Mouse (Mus musculus) G1E (cell line): ENCODE measurements at regions not wholly inside any gene's neighbourhood (a gene's known extent, or its start where the extent isn't known, plus 50 kb on each side); places are given as distances from the start of the nearest gene placed in this dataset.
"Not testable (repeated sequence)": the region's sequence is repeated elsewhere in the genome, so short reads cannot be mapped to it uniquely, and the experiment has no call there.

Experiments used
- ATAC-seq: 2 replicates; pipeline ENCODE4 v1.8.0; 2016; ENCODE audit warnings: mild to moderate bottlenecking; ENCODE audit not compliant: insufficient number of reproducible peaks, poor library complexity, low FRiP score, severe bottlenecking; ENCODE audit errors: extremely low read depth
- DNase-seq: peaks from one replicate; pipeline ENCODE4 v3.0.0; 2012; ENCODE audit warnings: low spot score
- H3K27me3 ChIP-seq: 2 replicates; pipeline ENCODE4 v1.6.1; 2012; ENCODE audit warnings: mild to moderate bottlenecking, low read length, inconsistent platforms; ENCODE audit not compliant: insufficient read depth
- H3K36me3 ChIP-seq: replicated peaks from 2 replicates; pipeline ENCODE3; 2012; ENCODE audit warnings: mild to moderate bottlenecking, inconsistent platforms
- H3K4me1 ChIP-seq: 2 replicates; pipeline ENCODE4 v1.6.1; 2012; ENCODE audit warnings: low read depth, low read length, inconsistent platforms, mixed read lengths; ENCODE audit not compliant: insufficient read depth
- H3K4me3 ChIP-seq: 2 replicates; pipeline ENCODE4 v1.5.1; 2012; ENCODE audit warnings: low read depth, mild to moderate bottlenecking, inconsistent platforms, low read length, moderate library complexity, mixed read lengths
- H3K9me3 ChIP-seq: replicated peaks from 2 replicates; pipeline ENCODE4 v1.6.1; 2012; ENCODE audit warnings: inconsistent platforms
- CTCF ChIP-seq: IDR thresholded peaks from 2 replicates; pipeline ENCODE4 v1.5.1; 2012; ENCODE audit warnings: low read depth, low read length, inconsistent platforms, mixed read lengths
- GATA1 ChIP-seq: IDR thresholded peaks from 2 replicates; pipeline ENCODE4 v1.6.1; 2012; ENCODE audit warnings: borderline replicate concordance, low read length, inconsistent platforms, mixed read lengths
- GATA2 ChIP-seq: IDR thresholded peaks from 2 replicates; pipeline ENCODE4 v1.6.1; 2012; ENCODE audit warnings: low read depth, low read length, inconsistent platforms, borderline replicate concordance
- POLR2AphosphoS5 ChIP-seq: IDR thresholded peaks from 2 replicates; pipeline ENCODE4 v1.6.1; 2012; ENCODE audit warnings: low read depth, low read length, inconsistent platforms; ENCODE audit not compliant: insufficient replicate concordance
- TAL1 ChIP-seq: conservative IDR thresholded peaks from 2 replicates; pipeline ENCODE4 v1.6.1; 2012; ENCODE audit warnings: low read depth, low read length, inconsistent platforms, mixed read lengths

- no peaks in the 10 kb centered on the region for H3K27me3 ChIP-seq
- no peaks in the 10 kb centered on the region for H3K4me1 ChIP-seq
- DNase-seq (no peak), ATAC-seq (no peak)
- no peaks in the 10 kb centered on the region for H3K36me3 ChIP-seq
- peaks cover 65% of the 10 kb centered on the region for H3K9me3 ChIP-seq
- no peak for TF ChIP-seq POLR2AphosphoS5
- no peak for TF ChIP-seq GATA1
- TF ChIP-seq CTCF, result no peak
- no peak for TF ChIP-seq GATA2
- no peak for TF ChIP-seq TAL1
- H3K4me3 ChIP-seq, result no peak overlapping the region
Observed at GRCm38 (mm10) chr7:138719608-138720007, 126.3 kb upstream of the Ppp2r2d start.

- H3K4me3 ChIP-seq, result no peak overlapping the region
- H3K27me3 ChIP-seq, result no peaks in the 10 kb centered on the region
- no peak for DNase-seq
- H3K36me3 ChIP-seq, result no peaks in the 10 kb centered on the region
- ATAC-seq, result no peak
- H3K4me1 ChIP-seq, result no peaks in the 10 kb centered on the region
- peaks cover 65% of the 10 kb centered on the region for H3K9me3 ChIP-seq
- no peak for TF ChIP-seq GATA2
- no peak for TF ChIP-seq CTCF
- no peak for TF ChIP-seq TAL1
- TF ChIP-seq POLR2AphosphoS5, result no peak
- TF ChIP-seq GATA1, result no peak
Observed at GRCm38 (mm10) chr7:138719115-138719514, 126.8 kb upstream of the Ppp2r2d start.

- H3K4me1 ChIP-seq, result no peaks in the 10 kb centered on the region
- H3K4me3 ChIP-seq, result no peak overlapping the region
- H3K9me3 ChIP-seq, result peaks cover 68% of the 10 kb centered on the region
- no peaks in the 10 kb centered on the region for H3K27me3 ChIP-seq
- ATAC-seq (no peak), DNase-seq (no peak)
- H3K36me3 ChIP-seq, result no peaks in the 10 kb centered on the region
- TF ChIP-seq TAL1 (no peak), CTCF (no peak), GATA2 (no peak), POLR2AphosphoS5 (no peak), GATA1 (no peak)
Observed at GRCm38 (mm10) chr7:138714731-138715130, 131.1 kb upstream of the Ppp2r2d start.

DNA sequence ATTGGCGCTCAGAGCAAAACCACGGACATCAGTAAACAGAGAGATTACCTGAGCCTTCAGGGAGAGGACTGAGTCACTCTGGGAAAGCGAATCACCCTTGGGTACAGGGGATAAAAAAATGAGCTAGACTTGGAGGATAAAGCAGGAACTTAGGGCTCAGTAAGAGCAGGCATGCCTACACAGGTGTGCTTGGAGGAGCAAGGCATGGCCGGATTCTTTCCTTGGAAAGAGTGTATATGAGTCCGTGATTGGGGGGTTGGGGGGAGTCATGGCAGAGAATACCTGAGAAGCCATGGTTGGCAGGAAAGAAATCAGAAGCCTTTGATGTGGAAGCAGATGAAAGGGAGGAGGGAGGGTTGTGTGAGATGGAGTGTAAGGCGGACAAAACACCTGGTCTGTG, 137.5 kb upstream of the Ppp2r2d start:
- peaks cover 82% of the 10 kb centered on the region for H3K9me3 ChIP-seq
- H3K27me3 ChIP-seq, result no peaks in the 10 kb centered on the region
- DNase-seq, result no peak
- TF ChIP-seq TAL1 (no peak), GATA2 (no peak), CTCF (no peak), POLR2AphosphoS5 (no peak), GATA1 (no peak)
- no peaks in the 10 kb centered on the region for H3K36me3 ChIP-seq
- no peak for ATAC-seq
- H3K4me3 ChIP-seq, result no peak overlapping the region
- H3K4me1 ChIP-seq, result no peaks in the 10 kb centered on the region

DNA sequence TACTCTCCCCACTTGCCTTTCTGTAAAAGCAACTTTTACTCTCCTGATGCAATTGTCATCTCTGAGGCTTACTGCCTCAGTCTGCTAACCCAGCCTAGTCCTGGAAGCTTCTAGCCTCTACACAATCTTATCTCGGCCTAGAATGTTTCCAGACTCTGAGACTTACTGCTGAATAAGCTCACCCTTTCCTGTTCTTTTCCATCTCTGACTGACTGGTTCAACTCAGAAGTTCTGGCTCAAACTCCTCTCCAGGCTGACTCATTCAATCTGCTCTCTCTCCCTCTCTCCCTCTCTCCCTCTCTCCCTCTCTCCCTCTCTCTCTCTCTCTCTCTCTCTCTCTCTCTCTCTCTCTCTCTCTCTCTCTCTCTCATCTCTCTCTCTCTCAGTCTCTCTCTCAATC, 146.3 kb upstream of the Ppp2r2d start:
- H3K36me3 ChIP-seq, ATAC-seq, H3K4me1 ChIP-seq, H3K27me3 ChIP-seq, DNase-seq, H3K4me3 ChIP-seq: not testable (repeated sequence)
- H3K9me3 ChIP-seq, result peaks cover 68% of the 10 kb centered on the region

- ATAC-seq (no peak), DNase-seq (no peak)
Observed at GRCm38 (mm10) chr7:138682161-138682560, 163.7 kb upstream of the Ppp2r2d start.

GRCm38 (mm10) chr7:138680530-138680929, 165.3 kb upstream of the Ppp2r2d start:
- H3K9me3 ChIP-seq, result peaks cover 61% of the 10 kb centered on the region
- DNase-seq, result no peak
- no peak overlapping the region for H3K4me3 ChIP-seq
- no peak for TF ChIP-seq GATA2
- no peak for TF ChIP-seq POLR2AphosphoS5
- no peak for TF ChIP-seq TAL1
- TF ChIP-seq CTCF, result no peak
- no peak for TF ChIP-seq GATA1
- no peaks in the 10 kb centered on the region; the same call in 1 of the 2 replicates for H3K27me3 ChIP-seq
- no peaks in the 10 kb centered on the region for H3K4me1 ChIP-seq
- H3K36me3 ChIP-seq, result no peaks in the 10 kb centered on the region
- ATAC-seq, result no peak

More at GRCm38 (mm10) chr7:138682161-138682560, 163.7 kb upstream of the Ppp2r2d start:
- Histone ChIP-seq H3K36me3 (no peaks in the 10 kb centered on the region), H3K27me3 (no peaks in the 10 kb centered on the region; the same call in 1 of the 2 replicates), H3K4me1 (no peaks in the 10 kb centered on the region), H3K9me3 (peaks cover 73% of the 10 kb centered on the region), H3K4me3 (no peak overlapping the region)
- TF ChIP-seq GATA1 (no peak), CTCF (no peak), POLR2AphosphoS5 (no peak), GATA2 (no peak), TAL1 (no peak)
